In genomic region chr15:86070368-86070767, GRCm38 (mm10) we compare ENCODE assay signal across 11 mouse cellular contexts. TPM values are rescaled to one million over a fixed set of nuclear protein-coding genes. Genes with fewer than 3 reads are reported as not detected.
DNase-seq lines count a peak whose midpoint lies in the region; ATAC-seq and TF ChIP-seq lines count a peak whose summit lies in the region.
"Had no signal": no experiment of that assay in that cellular context is flagged by ENCODE, and none has a peak within 500 bp of the region (broad histone marks: within the 10 kb centered on the region; RNA-seq: fewer than 3 reads in every experiment).

No protein-coding gene starts in this region.

- no peaks in the 10 kb centered on the region for H3K9me3 ChIP-seq in stomach, embryonic 16.5 days (replicated peaks; ENCODE audit: control insufficient read depth, low read length)
- no peaks in the 10 kb centered on the region for H3K9me3 ChIP-seq in stomach, postnatal 0 days (ENCODE audit: control insufficient read depth, low read length)
- H3K9me3 ChIP-seq in liver, embryonic 13.5 days (replicated peaks): no peaks in the 10 kb centered on the region
- H3K9me3 ChIP-seq: limb, embryonic 10.5 days had no signal

- no peak for ATAC-seq in stomach, embryonic 16.5 days (ENCODE audit: insufficient read depth, low FRiP score)
- ATAC-seq in stomach, postnatal 0 days (ENCODE audit: low FRiP score, low TSS enrichment): no peak
- ATAC-seq in liver, embryonic 13.5 days (ENCODE audit: low read depth): no peak
- no peak for ATAC-seq in erythroid progenitor cell, adult 5-6 weeks (replicated peaks; ENCODE audit: low FRiP score, poor library complexity, severe bottlenecking)

- no peak overlapping the region for H3K9ac ChIP-seq in stomach, embryonic 16.5 days (ENCODE audit: low read length)
- H3K9ac ChIP-seq in stomach, postnatal 0 days (ENCODE audit: low read length): no peak overlapping the region
- H3K9ac ChIP-seq in liver, embryonic 13.5 days: no peak overlapping the region; the same call in 1 of the 2 replicates

- peaks cover 44% of the 10 kb centered on the region for H3K4me1 ChIP-seq in stomach, embryonic 16.5 days (ENCODE audit: control insufficient read depth, insufficient read depth, low read length)
- H3K4me1 ChIP-seq in stomach, postnatal 0 days (replicated peaks; ENCODE audit: control insufficient read depth, insufficient read depth): peaks cover 9% of the 10 kb centered on the region
- H3K4me1 ChIP-seq in liver, embryonic 13.5 days (replicated peaks): peaks cover 77% of the 10 kb centered on the region

- no peak overlapping the region for H3K4me3 ChIP-seq in stomach, embryonic 16.5 days (replicated peaks; ENCODE audit: low read length)
- H3K4me3 ChIP-seq in stomach, postnatal 0 days (ENCODE audit: low read depth, low read length): no peak overlapping the region
- H3K4me3 ChIP-seq in liver, embryonic 13.5 days (replicated peaks): no peak overlapping the region
- H3K4me3 ChIP-seq: limb, embryonic 10.5 days had no signal

- H3K4me2 ChIP-seq in stomach, embryonic 16.5 days (ENCODE audit: low read depth, low read length): no peak overlapping the region
- no peak overlapping the region for H3K4me2 ChIP-seq in stomach, postnatal 0 days (replicated peaks; ENCODE audit: low read depth)
- 0 out of 2 replicates have a peak overlapping the region, but pooled peaks have one; percentile 6 for H3K4me2 ChIP-seq in liver, embryonic 13.5 days

- DNase-seq in heart, adult 11 months: peak; percentile 68
- no peak for DNase-seq in heart, adult 8-10 months (ENCODE audit: low spot score)
- DNase-seq in stomach, postnatal 0 days (ENCODE audit: low spot score): no peak
- DNase-seq in liver, embryonic 13.5 days: no peak
- DNase-seq in right cerebral cortex, postnatal 25 days: no peak
- no peak for DNase-seq in cerebellum, adult 8-10 months
- DNase-seq: B cell, adult 2 months; heart, postnatal 14 days had no signal

- H3K27me3 ChIP-seq in stomach, embryonic 16.5 days (ENCODE audit: control insufficient read depth, insufficient read depth, low read length): no peaks in the 10 kb centered on the region
- no peaks in the 10 kb centered on the region for H3K27me3 ChIP-seq in stomach, postnatal 0 days (ENCODE audit: control insufficient read depth, insufficient read depth, low read length)
- no peaks in the 10 kb centered on the region for H3K27me3 ChIP-seq in liver, embryonic 13.5 days

- no peak for TF ChIP-seq CTCF in stomach, postnatal 0 days (IDR thresholded peaks at IDR 0.05; ENCODE audit: low read depth)

- 56% methylated on average over 11 of the region's 11 CpGs for WGBS in stomach, embryonic 16.5 days
- 57% methylated on average over 11 of the region's 11 CpGs for WGBS in stomach, postnatal 0 days
- WGBS in liver, embryonic 13.5 days (ENCODE audit: insufficient replicate concordance): 31% methylated on average over 11 of the region's 11 CpGs

- no peaks in the 10 kb centered on the region for H3K36me3 ChIP-seq in stomach, embryonic 16.5 days (ENCODE audit: control insufficient read depth, insufficient read depth, low read length)
- H3K36me3 ChIP-seq in stomach, postnatal 0 days (ENCODE audit: control insufficient read depth, insufficient read depth, low read length): no peaks in the 10 kb centered on the region
- H3K36me3 ChIP-seq in liver, embryonic 13.5 days: peaks cover 18% of the 10 kb centered on the region

- TF ChIP-seq EP300 in stomach, postnatal 0 days (optimal IDR thresholded peaks at IDR 0.05): no peak

- H3K27ac ChIP-seq in stomach, embryonic 16.5 days (ENCODE audit: low read length): peak overlapping the region; percentile 48; the same call in 1 of the 2 replicates
- no peak overlapping the region; the same call in 1 of the 2 replicates for H3K27ac ChIP-seq in stomach, postnatal 0 days (replicated peaks)
- no peak overlapping the region for H3K27ac ChIP-seq in liver, embryonic 13.5 days
- H3K27ac ChIP-seq: limb, embryonic 10.5 days had no signal

RNA-seq across cellular contexts. Expression of gene Gramd4, which starts 12.9 kb away (rescaled TPM):
- total RNA-seq in heart, adult 8-10 months (2022): 10 to 100 TPM; 26.1 to 31.8 (median 27.3) TPM
- 10.5 and 12.1 TPM in 2 replicates for polyA plus RNA-seq in stomach, embryonic 16.5 days (2015; fragmentation: Nextera tagmentation; extraction: Ambion mirVana)
- polyA plus RNA-seq in stomach, postnatal 0 days (2015; fragmentation: Nextera tagmentation; extraction: Ambion mirVana): 11.1 and 11.4 TPM in 2 replicates
- 6.8 and 7.0 TPM in 2 replicates for polyA plus RNA-seq in liver, embryonic 13.5 days (2015; fragmentation: Nextera tagmentation; extraction: Ambion mirVana)
- total RNA-seq in erythroid progenitor cell, adult 5-6 weeks (2015; ENCODE audit: low replicate concordance): 10.8 and 16.8 TPM in 2 replicates
- total RNA-seq in erythroid progenitor cell, adult 5-6 weeks (2017; ENCODE audit: low replicate concordance): 18.9 and 37.5 TPM in 2 replicates

RNA-seq across cellular contexts. Expression of gene Celsr1, which starts 36.8 kb away (rescaled TPM):
- total RNA-seq in heart, adult 8-10 months (2022): 1 to 10 TPM; 3.2 to 7.3 (median 4.5) TPM
- polyA plus RNA-seq in stomach, embryonic 16.5 days (2015; fragmentation: Nextera tagmentation; extraction: Ambion mirVana): 2.6 and 2.7 TPM in 2 replicates
- 2.0 and 2.2 TPM in 2 replicates for polyA plus RNA-seq in stomach, postnatal 0 days (2015; fragmentation: Nextera tagmentation; extraction: Ambion mirVana)
- 0.06 and 0.20 TPM in 2 replicates for polyA plus RNA-seq in liver, embryonic 13.5 days (2015; fragmentation: Nextera tagmentation; extraction: Ambion mirVana)
- total RNA-seq in erythroid progenitor cell, adult 5-6 weeks (2015; ENCODE audit: low replicate concordance): 1.1 and 1.3 TPM in 2 replicates
- total RNA-seq in erythroid progenitor cell, adult 5-6 weeks (2017; ENCODE audit: low replicate concordance): 0.30 and 0.39 TPM in 2 replicates
